Mouse (Mus musculus) brain, embryonic 18.5 days (tissue): ENCODE measurements around the gene Arl5c.

Source experiments
- DNase-seq: peaks from one replicate; pipeline ENCODE4 v3.0.0-alpha.2; 2012; ENCODE audit warnings: low read depth, low spot score

Gene Arl5c

GRCm38 (mm10) chr11:98019883-98020610, 24.1 kb upstream of the Arl5c start:
- no peak for DNase-seq

- no peak for DNase-seq
These were observed 23.1 kb upstream of the Arl5c start for GRCm38 (mm10) chr11:98018858-98019641.

GRCm38 (mm10) chr11:98018222-98018621, 22.2 kb upstream of the Arl5c start:
- no peak for DNase-seq

- DNase-seq = no peak
These were observed 20.8 kb upstream of the Arl5c start for GRCm38 (mm10) chr11:98016824-98017223.

- no peak for DNase-seq
These were observed 20.2 kb upstream of the Arl5c start for GRCm38 (mm10) chr11:98016177-98016576.

- no peak for DNase-seq
These were observed 16.9 kb upstream of the Arl5c start for GRCm38 (mm10) chr11:98012831-98013230.

- no peak for DNase-seq
These were observed 15.7 kb upstream of the Arl5c start for GRCm38 (mm10) chr11:98011716-98012115.

GRCm38 (mm10) chr11:98008087-98008486, 12.1 kb upstream of the Arl5c start:
- DNase-seq = no peak

- DNase-seq = no peak
These were observed 9.7 kb upstream of the Arl5c start for GRCm38 (mm10) chr11:98005686-98006085.

GRCm38 (mm10) chr11:98005076-98005475, 9.1 kb upstream of the Arl5c start:
- no peak for DNase-seq

GRCm38 (mm10) chr11:98004161-98004560, 8.2 kb upstream of the Arl5c start:
- no peak for DNase-seq

GRCm38 (mm10) chr11:98003171-98003671, 7.2 kb upstream of the Arl5c start:
- no peak for DNase-seq

- no peak for DNase-seq
These were observed 6.6 kb upstream of the Arl5c start for GRCm38 (mm10) chr11:98002627-98003026.

- DNase-seq = no peak
These were observed 6.0 kb upstream of the Arl5c start for GRCm38 (mm10) chr11:98001986-98002385.

GRCm38 (mm10) chr11:98001351-98001824, 5.4 kb upstream of the Arl5c start:
- no peak for DNase-seq

- DNase-seq = no peak
These were observed 4.6 kb upstream of the Arl5c start for GRCm38 (mm10) chr11:98000378-98001140.

- no peak for DNase-seq
These were observed 3.8 kb upstream of the Arl5c start for GRCm38 (mm10) chr11:97999748-98000147.

- DNase-seq = no peak
These were observed 3.1 kb upstream of the Arl5c start for GRCm38 (mm10) chr11:97998898-97999608.

- no peak for DNase-seq
These were observed 2.3 kb upstream of the Arl5c start for GRCm38 (mm10) chr11:97998074-97998793.

GRCm38 (mm10) chr11:97997387-97997960, 1.5 kb upstream of the Arl5c start:
- no peak for DNase-seq
